Mouse (Mus musculus): ENCODE results near the gene Dnmbp.

- TF ChIP-seq CTCF (IDR thresholded peaks at IDR 0.05; ENCODE audit: low read depth) (no peak), EP300 (optimal IDR thresholded peaks at IDR 0.05) (no peak)
These were observed 10.1 kb downstream of the Dnmbp start for GRCm38 (mm10) chr19:43929869-43930268.
